Mouse (Mus musculus) heart, embryonic 11.5 days (tissue): ENCODE results near the gene Cmbl. TPM values are rescaled to one million over a fixed set of nuclear protein-coding genes. Genes with fewer than 3 reads are reported as not detected.

ENCODE experiments used
- ATAC-seq: fragments of 200-750 bp; cut with Nextera tagmentation; replicated peaks from 2 replicates; pipeline ENCODE4 v1.8.0; 2017; ENCODE audit warnings: moderate library complexity; ENCODE audit not compliant: insufficient number of reproducible peaks, low FRiP score, low TSS enrichment
- H3K27ac ChIP-seq: fragments of 300-500 bp; sonication (generic); 2 replicates; pipeline ENCODE4 v1.5.1; 2014; ENCODE audit warnings: mild to moderate bottlenecking, low read depth, low read length
- H3K27me3 ChIP-seq: fragments of 300-500 bp; sonication (generic); 2 replicates; pipeline ENCODE4 v1.6.1; 2014; ENCODE audit warnings: mild to moderate bottlenecking, low read length, mixed read lengths; ENCODE audit not compliant: control insufficient read depth, insufficient read depth
- H3K36me3 ChIP-seq: fragments of 300-500 bp; sonication (generic); 2 replicates; pipeline ENCODE4 v1.6.1; 2014; ENCODE audit warnings: mild to moderate bottlenecking, low read length, moderate library complexity, mixed read lengths; ENCODE audit not compliant: control insufficient read depth, insufficient read depth
- H3K4me1 ChIP-seq: fragments of 300-500 bp; sonication (generic); 2 replicates; pipeline ENCODE4 v1.6.1; 2014; ENCODE audit warnings: low read length; ENCODE audit not compliant: control insufficient read depth, insufficient read depth
- H3K4me2 ChIP-seq: fragments of 300-500 bp; sonication (generic); 2 replicates; pipeline ENCODE4 v1.6.1; 2014; ENCODE audit warnings: mild to moderate bottlenecking, moderate library complexity
- H3K4me3 ChIP-seq: fragments of 300-500 bp; sonication (generic); 2 replicates; pipeline ENCODE4 v1.5.1; 2014; ENCODE audit warnings: low read depth, low read length
- H3K9ac ChIP-seq: fragments of 300-500 bp; sonication (generic); 2 replicates; pipeline ENCODE4 v1.6.1; 2014; ENCODE audit warnings: mild to moderate bottlenecking, low read depth, low read length, moderate library complexity
- H3K9me3 ChIP-seq: fragments of 300-500 bp; sonication (generic); replicated peaks from 2 replicates; pipeline ENCODE4 v1.6.1; 2016; ENCODE audit warnings: low read length; ENCODE audit not compliant: control insufficient read depth
- WGBS: fragments of 180-500 bp; shearing (Covaris S2); extraction: QIAGEN DNeasy Blood & Tissue Kit; methylation state at CpG from one replicate; pipeline ENCODE4 v1.1.7; 2014; ENCODE audit not compliant: insufficient replicate concordance; 5-methylcytosine and 5-hydroxymethylcytosine counted together
- polyA plus RNA-seq: library from polyadenylated mRNA; unstranded; fragments of >200 nt; fragmentation: Nextera tagmentation; extraction: Ambion mirVana; gene quantifications from 2 replicates; pipeline ENCODE4 v1.2.1, GENCODE M21; 2014

Gene Cmbl
- polyA plus RNA-seq, 1 experiment from 2014 or later = 6.6 TPM

DNA sequence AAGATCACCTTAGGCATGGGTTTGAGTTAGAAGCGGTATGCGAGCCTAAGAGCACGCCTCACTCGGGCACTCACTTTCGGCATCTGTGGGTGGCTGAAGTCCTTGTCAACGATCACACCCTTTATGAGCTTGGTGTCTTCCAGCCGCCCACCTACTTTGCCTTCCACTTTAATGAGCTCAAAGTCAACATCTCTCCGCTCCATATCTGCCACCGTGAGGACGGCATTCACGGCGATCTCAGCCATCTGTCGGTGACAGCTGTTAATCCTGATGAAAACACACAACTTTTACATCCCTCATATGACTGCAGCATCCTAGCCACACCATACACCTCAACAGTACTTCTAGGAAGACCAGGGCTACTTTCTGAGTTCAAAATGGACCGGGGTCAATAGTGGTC lies 29.1 kb downstream of the Cmbl start:
- WGBS = 91% methylated on average over 14 of the region's 14 CpGs
- Histone ChIP-seq H3K4me1 (0 out of 2 replicates have a peak, but pooled peaks cover 2% of the 10 kb centered on the region), H3K4me3 (no peak overlapping the region), H3K27ac (no peak overlapping the region), H3K27me3 (no peaks in the 10 kb centered on the region), H3K9ac (no peak overlapping the region), H3K4me2 (no peak overlapping the region), H3K36me3 (peaks cover 62% of the 10 kb centered on the region), H3K9me3 (no peaks in the 10 kb centered on the region)
- no peak for ATAC-seq

DNA sequence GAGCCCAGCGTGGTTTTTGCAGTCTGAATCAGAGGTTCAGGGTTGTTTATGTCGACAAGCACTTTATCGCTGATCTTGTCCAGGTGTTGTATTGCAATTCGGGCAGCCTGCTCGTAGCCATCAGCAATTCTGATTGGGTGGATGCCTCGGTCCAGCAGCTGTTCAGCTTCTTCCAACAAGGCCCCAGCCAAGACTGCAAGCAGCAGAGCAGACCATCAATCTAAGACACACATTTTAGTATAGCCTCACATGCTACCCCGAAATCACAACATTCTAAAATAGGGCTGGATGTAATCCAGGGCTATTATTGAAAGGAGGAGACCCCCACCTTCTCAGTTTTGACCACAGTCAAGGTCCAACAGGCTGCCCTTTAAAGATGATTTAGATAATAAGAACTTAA lies 30.5 kb downstream of the Cmbl start:
- no peak overlapping the region for H3K4me3 ChIP-seq
- peaks cover 52% of the 10 kb centered on the region for H3K36me3 ChIP-seq
- H3K4me1 ChIP-seq = peaks cover 13% of the 10 kb centered on the region
- no peaks in the 10 kb centered on the region for H3K9me3 ChIP-seq
- no peaks in the 10 kb centered on the region for H3K27me3 ChIP-seq
- no peak overlapping the region for H3K9ac ChIP-seq
- no peak overlapping the region for H3K27ac ChIP-seq
- WGBS = 73% methylated on average over 7 of the region's 7 CpGs
- ATAC-seq = no peak
- no peak overlapping the region for H3K4me2 ChIP-seq

DNA sequence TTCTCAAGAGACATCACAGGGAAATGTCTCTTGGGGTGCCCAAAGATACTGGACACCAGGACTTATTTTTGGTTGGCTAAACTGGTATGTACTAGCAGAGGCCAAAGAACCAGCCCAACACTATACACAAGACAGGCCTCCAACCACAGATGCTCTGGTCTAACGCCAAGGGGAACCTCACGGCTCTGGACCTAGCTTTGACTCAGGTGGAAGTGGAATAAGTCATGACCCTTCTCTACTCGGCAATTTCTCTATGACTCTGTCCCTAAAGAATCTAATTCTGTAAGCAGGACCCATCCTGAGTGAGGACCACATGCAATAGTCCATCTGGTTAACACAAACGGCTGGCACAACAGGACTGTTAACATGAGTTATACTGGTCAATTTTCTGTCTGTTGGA lies 34.6 kb downstream of the Cmbl start:
- Histone ChIP-seq H3K9me3 (no peaks in the 10 kb centered on the region), H3K27me3 (no peaks in the 10 kb centered on the region), H3K9ac (no peak overlapping the region), H3K4me3 (peak overlapping the region; percentile 85; the same call in 1 of the 2 replicates), H3K27ac (no peak overlapping the region), H3K36me3 (peaks cover 14% of the 10 kb centered on the region), H3K4me2 (peak overlapping the region; percentile 95), H3K4me1 (peaks cover 20% of the 10 kb centered on the region)
- no peak for ATAC-seq
- 70% methylated on average over 4 of the region's 4 CpGs for WGBS

DNA sequence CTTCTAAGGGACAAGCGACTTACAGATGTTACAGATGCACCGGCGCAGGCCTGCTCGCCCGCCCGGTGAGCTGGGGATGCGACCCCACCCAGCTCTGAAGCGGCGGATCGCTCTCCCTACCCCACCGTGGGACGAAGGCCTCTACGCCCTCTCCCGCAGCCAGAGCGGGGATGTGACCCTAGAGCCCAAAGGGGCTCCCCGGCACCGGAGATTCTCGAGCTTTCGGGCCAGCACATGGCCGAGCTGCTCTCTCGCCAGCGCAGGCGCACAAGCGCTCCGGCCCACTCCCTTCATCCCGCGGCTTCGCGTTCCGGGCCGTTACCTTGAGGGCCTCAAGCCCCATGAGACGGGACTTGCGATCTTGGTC lies 36.1 kb downstream of the Cmbl start:
- 0% methylated on average over 33 of the region's 33 CpGs for WGBS
- Histone ChIP-seq H3K4me2 (peak overlapping the region; percentile 95), H3K9ac (peak overlapping the region; percentile 93), H3K4me3 (peak overlapping the region; percentile 85), H3K27me3 (no peaks in the 10 kb centered on the region), H3K36me3 (0 out of 2 replicates have a peak, but pooled peaks cover 5% of the 10 kb centered on the region), H3K27ac (peak overlapping the region; percentile 54), H3K9me3 (no peaks in the 10 kb centered on the region), H3K4me1 (peaks cover 20% of the 10 kb centered on the region)
- ATAC-seq = peak; percentile 74

DNA sequence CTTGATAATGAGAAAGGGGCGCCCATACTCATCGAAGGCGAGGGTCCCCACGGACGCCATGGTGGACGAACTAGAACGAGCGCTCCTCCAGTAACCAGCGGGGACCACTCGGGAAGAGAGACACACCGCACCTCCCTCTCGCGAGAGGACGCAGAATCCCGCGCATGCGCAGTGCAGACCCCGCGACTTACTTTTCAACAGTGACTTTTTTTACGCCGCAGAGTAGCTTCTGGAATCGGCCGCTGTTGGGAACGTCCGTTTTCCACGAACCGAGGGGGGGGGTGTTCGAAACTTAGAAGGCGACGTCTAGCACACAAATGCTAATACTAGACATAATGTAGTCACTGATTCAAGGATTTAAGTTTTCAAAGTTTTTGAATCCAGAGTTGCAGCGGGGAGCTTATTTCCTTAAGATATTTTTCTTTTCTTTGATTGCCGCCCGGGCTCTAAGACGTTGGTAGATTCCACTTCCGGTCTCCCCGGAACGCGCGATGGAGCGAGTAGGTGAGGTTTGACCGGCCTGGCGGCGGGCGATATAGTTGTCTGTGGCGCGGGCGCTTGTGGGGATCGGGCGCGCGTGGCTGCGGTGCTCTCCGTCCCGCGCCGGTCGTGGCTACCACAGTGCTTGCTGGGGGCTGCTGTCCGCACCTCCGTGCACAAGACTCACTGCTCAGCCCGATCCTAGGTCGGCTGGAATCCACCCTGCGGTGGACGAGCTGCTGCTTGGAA lies 36.6 kb downstream of the Cmbl start, which contains the start of the genes Cct5 and Fam173b:
Cct5 (minus strand) TSS at position 159 of the 729 bp plus-strand sequence.
Fam173b (plus strand) TSS at position 207 of the 729 bp plus-strand sequence.
- H3K27me3 ChIP-seq = no peaks in the 10 kb centered on the region
- 0 out of 2 replicates have a peak, but pooled peaks cover 5% of the 10 kb centered on the region for H3K36me3 ChIP-seq
- H3K4me3 ChIP-seq = peak within 1 kb of the TSS; percentile 85
- under 1% methylated on average over 63 of the region's 63 CpGs for WGBS
- peak within 1 kb of the TSS; percentile 93 for H3K9ac ChIP-seq
- no peaks in the 10 kb centered on the region for H3K9me3 ChIP-seq
- peaks cover 21% of the 10 kb centered on the region for H3K4me1 ChIP-seq
- H3K27ac ChIP-seq = peak within 1 kb of the TSS; percentile 84
- peak; percentile 85 for ATAC-seq
- H3K4me2 ChIP-seq = peak within 1 kb of the TSS; percentile 95

DNA sequence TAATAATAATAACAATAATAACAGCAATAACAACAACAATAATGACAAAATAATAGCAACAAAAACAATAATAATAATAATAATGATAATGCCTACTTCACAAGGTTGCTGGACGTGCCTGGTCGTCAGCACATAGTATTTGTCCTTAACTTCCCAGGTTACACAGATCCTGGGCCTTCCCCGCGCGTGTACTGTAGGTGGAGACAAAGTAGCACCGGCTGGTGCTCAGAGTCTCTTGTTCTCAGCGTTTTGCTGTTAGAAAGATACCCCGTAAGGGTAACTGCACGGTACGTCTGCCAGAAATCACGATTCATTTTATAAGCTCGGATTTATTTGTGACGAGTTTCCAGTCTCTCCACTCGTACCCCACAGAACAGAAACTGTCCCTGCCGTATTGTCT lies 37.2 kb downstream of the Cmbl start:
- H3K4me1 ChIP-seq = peaks cover 24% of the 10 kb centered on the region
- peak overlapping the region; percentile 84 for H3K27ac ChIP-seq
- no peaks in the 10 kb centered on the region for H3K9me3 ChIP-seq
- H3K4me3 ChIP-seq = peak overlapping the region; percentile 85
- peak; percentile 46; the same call in 1 of the 2 replicates for ATAC-seq
- H3K9ac ChIP-seq = peak overlapping the region; percentile 93
- no peaks in the 10 kb centered on the region for H3K27me3 ChIP-seq
- WGBS = 7% methylated on average over 15 of the region's 15 CpGs
- H3K36me3 ChIP-seq = 0 out of 2 replicates have a peak, but pooled peaks cover 3% of the 10 kb centered on the region
- H3K4me2 ChIP-seq = peak overlapping the region; percentile 68

DNA sequence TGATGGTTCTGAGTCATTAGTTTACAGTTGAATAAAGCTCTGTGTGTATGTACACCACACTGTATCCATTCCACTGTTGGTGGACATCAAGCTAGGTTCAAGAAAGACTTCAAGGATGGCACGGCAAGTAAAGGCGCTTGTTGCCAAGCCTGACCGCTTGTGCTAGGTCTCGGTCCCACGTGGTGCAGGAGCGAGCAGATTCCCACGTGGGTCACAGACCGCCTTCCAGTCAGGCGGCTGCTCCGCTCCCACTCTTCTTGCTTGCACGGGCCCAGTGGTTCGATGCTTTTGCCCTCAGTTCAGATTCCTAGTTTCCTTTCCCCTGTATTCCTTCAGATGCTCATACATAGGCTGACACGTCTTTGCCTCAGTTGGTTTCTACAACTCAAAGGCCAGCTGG lies 37.9 kb downstream of the Cmbl start:
- no peaks in the 10 kb centered on the region for H3K9me3 ChIP-seq
- H3K4me1 ChIP-seq = peaks cover 24% of the 10 kb centered on the region
- WGBS = 82% methylated on average over 13 of the region's 13 CpGs
- no peaks in the 10 kb centered on the region for H3K36me3 ChIP-seq
- H3K9ac ChIP-seq = peak overlapping the region; percentile 93; the same call in 1 of the 2 replicates
- no peak overlapping the region for H3K27ac ChIP-seq
- H3K4me3 ChIP-seq = peak overlapping the region; percentile 85; the same call in 1 of the 2 replicates
- H3K4me2 ChIP-seq = peak overlapping the region; percentile 68
- no peak for ATAC-seq
- no peaks in the 10 kb centered on the region for H3K27me3 ChIP-seq

DNA sequence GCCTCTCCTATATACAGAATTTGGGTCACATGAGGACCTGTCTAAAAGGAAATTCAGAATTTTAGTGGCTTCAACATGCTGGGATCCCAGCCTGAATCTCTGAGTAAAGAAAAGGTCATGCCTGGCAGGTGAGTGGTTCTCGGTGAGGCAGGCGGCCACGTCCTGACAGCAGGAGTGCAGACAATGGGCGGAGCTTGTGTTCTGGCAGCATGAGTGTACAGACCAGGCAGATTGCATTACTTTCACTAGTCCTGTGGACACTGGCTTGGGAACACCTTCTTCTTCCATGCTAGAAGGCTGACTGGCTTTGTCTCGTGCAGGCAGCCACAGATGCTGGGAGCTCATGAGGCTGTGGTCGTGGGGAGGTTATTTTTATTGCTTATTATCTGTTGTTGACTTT lies 41.6 kb downstream of the Cmbl start:
- ATAC-seq = no peak
- Histone ChIP-seq H3K36me3 (no peaks in the 10 kb centered on the region), H3K9me3 (no peaks in the 10 kb centered on the region), H3K27me3 (no peaks in the 10 kb centered on the region), H3K4me2 (no peak overlapping the region), H3K4me3 (no peak overlapping the region), H3K4me1 (peaks cover 11% of the 10 kb centered on the region; the same call in 1 of the 2 replicates), H3K9ac (no peak overlapping the region), H3K27ac (no peak overlapping the region)
- WGBS = 63% methylated on average over 6 of the region's 6 CpGs
